Mouse (Mus musculus) fibroblast of lung, adult 2 months (primary cell): ENCODE results near the gene Zfp213.
"Not testable (repeated sequence)": the region's sequence is repeated elsewhere in the genome, so short reads cannot be mapped to it uniquely, and the experiment has no call there.

Experiments
- DNase-seq: peaks from one replicate; pipeline ENCODE4 v3.0.0-alpha.2; 2011; ENCODE audit warnings: low read depth

The Zfp213 gene

DNA sequence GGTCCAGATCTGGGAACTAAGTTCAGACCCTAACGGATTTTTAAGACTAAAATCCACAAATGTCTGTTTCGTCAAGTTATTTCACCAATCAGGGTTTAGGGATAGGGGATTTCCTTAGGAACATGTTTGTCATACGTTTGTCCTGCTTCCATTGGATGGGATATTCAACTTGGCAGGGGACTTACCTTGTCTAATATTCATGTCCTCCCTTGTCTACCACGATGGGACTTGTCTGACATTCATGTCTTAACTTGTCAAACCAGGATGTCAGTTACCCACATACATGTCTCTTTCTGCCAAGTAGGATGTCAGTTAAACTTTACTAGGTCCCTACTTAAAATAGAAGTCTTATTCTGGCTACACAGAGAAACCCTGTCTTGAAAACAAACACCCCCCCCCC, 20.1 kb downstream of the Zfp213 start:
- DNase-seq: no peak

DNA sequence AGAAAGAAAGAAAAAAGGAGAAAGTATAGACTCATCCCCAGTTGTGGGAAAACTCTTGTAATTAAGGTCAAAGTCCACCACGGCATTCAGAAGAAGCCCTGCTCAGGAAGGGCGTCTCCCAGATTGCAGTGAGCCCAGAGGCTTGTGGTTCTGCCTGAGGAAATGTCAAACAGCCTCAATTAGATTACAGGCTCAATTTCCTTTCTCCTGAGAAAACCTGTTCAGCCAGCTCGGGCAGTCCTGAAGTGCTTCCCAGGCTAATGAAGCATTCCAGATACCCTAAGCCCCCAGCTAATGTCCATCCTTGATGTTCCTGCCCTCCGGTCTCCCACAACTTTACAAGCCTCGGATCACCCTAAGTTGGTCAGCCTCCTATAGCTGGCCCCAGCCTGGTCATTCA, 20.7 kb downstream of the Zfp213 start:
- DNase-seq: no peak

DNA sequence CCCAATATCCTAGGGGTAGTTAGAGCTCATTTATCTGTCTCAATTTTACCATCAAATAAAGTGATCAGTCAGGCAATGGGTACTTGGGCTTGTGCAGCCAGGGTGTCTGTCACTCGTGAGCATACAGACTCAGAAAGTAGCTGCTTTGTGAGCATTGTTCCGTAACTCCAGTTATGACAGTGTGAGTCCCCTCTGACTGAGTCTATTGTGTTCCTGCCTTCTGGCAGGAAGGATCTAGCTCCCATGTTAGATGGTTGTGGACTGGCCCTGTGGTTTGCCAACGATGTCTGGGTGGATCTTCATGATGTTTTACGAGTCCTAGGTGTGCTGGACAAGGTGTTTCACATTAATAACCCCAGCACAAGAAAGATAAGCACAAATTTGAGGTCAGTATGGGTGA, 21.2 kb downstream of the Zfp213 start:
- no peak for DNase-seq

DNA sequence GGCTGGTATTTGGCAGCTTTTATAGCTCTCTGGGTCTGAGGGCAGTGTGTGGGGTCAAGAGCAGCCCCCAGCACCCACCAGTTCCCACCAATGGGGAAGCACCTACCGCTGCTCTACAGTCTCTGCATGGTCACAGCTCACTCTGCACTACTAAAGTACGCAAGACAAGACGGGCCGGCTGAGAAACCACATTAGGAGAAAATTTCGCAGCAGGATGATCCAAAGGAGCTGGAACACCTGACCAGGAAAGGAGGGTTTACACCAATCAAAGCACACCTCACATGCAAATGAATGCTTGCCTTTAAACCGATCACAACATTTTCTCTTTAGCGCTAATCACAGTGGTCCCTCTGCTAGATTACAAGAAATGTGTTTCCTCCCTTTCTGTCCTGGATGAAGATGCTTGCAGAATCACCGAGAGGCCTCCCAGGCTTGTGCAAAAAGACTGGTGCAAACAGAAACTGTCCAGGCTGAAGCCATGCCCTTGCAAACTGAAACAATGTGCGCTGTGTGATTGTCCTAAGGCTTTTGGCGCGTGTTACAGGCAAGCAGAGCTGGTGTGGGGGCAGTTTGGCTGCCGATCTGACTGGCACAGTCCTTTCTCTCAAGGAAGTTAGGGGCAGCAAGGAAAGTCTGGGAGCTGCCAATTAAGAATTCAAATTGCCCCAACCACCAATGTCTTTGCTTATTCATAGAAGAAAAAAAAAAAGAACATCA, 21.9 kb downstream of the Zfp213 start:
- no peak for DNase-seq

DNA sequence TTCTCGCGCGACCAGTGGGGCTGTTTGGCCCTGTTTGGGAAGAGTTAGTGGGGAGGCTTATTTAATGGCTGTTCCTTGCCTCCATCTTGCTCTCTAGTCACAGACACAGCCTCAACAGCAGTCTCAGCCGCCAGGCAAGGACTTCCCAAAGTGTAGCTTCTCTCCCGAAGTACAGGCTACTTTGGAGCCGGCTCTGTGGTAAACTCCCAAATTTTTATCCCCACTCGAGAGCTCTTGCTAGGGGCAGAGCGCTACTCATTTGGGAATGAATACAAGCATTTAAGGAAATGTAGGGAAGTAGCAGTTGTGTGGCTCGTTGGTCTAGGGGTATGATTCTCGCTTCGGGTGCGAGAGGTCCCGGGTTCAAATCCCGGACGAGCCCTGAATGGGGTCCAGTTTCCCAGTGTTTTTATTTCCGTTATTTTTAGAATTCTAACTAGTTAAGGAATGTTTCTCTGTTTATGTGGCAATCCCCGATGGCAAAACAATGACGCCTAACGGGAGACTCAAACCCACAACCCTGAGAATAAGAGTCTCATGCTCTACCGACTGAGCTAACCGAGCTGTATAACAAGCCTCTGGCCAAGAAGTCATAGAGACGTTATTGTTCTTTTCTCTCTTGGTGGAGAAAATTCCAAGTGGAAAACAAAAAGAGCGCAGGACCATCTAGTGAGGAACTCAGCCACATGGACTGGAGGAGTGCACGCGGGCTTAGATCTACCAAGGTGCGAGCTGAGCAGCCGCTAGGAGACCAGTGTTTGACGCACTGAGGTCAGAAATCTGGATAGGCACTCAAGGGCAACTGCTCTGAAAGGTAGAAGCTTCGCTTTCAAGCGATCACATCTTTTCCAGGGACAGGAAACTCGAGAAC, 23.2 kb downstream of the Zfp213 start:
- DNase-seq: no peak

DNA sequence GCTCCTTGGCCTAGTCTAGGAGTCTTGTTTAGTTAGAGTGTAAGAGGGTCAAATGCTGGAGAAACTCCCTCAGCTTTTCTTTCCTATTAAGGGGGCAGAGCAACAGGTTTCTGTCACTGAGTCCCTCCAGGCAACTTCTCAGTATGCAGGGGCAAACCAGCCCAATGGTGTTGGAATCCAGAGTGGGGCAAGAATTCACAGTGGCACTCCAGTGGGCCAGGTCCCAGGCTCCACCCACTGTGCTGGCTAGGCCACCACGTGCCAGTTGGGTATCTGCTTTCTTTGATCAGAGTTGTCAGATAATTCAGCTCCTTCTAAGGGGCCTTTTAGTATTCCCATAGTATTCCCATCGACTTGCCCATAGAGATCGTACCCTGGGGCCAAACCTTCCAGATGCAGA, 23.9 kb downstream of the Zfp213 start:
- no peak for DNase-seq

DNA sequence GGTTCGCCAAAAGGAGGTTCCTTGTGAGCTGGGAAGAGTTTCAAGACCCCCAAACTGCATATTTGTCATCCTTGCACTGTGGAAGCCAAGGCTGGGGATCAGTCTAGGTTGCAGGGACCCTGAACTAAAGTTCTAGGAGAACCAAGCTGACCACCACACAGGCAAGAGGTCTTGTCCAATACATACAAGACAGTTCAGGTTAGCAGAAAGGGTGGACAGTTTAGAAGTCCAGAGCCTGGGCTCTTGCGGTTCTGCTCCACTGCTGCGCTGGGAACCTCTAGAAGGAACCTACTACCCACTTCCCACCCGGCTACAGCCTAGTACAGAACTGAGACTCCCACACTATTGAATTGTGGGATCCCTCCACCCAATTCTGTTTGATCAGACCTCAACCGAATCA, 24.4 kb downstream of the Zfp213 start:
- no peak for DNase-seq

DNA sequence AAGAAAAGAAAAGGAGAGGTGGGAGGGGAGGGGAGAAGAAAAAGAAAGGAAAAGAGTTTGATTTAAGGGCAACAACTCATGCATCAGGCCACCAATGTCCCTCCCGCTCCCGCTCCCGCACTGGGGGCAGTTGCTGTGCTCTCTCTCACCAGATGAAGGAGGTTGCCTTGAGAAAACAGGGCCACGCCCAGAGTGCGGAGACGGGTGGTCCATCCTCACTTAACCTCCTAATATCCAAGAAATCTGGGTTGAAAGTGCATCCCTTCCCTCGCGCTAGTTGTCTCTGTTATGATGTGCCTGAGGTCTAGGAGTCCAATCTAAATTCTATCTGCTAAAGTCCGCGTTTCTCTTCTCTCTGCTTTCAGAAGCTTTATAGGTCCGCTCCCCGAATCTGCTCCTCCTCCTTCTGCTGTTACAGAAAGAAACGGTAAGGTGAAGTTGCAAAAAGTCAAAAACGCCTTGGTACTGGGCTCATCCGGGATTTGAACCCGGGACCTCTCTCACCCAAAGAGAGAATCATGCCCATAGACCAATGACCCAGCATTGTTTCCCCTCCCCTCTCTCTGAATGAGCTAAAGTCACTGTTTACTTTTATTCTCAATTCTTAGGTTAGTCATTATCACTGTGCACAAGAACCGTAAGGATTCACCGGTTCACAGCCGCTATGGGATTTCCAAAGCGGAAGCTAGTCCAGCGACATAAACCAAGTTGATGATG, 25.6 kb downstream of the Zfp213 start:
- no peak for DNase-seq

DNA sequence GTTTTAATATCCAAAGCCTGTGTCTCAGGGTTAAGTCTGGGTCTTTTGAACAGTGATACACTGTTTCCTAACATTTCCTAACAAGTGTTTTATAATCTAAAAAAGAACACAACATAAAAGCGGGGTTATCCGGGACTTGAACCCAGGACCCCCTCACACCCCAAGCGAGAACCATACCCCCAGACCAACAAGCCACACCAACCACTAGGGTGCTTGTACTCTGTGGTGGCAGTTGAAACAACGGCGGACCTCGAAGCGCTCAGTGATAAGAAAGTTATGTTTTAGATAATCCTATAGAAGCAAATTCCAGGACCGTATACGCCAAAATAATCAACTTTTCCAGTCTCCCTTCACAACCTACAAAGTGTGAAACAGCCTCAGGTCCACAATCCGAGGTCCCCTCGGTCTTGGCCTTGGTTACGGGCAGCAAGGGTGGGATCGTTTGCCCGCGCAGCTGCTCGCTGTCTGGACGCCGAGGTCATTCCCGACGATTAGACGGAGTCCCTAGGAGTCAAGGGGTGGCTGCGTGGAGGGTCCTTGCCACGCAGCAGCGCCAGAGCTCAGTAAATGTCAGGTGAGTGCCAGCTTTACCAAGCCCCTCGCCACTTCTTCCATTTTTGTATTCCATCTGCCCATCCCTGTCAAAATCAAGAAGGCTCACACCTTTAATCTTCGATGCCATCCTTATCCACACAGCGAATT, 26.3 kb downstream of the Zfp213 start:
- no peak for DNase-seq

DNA sequence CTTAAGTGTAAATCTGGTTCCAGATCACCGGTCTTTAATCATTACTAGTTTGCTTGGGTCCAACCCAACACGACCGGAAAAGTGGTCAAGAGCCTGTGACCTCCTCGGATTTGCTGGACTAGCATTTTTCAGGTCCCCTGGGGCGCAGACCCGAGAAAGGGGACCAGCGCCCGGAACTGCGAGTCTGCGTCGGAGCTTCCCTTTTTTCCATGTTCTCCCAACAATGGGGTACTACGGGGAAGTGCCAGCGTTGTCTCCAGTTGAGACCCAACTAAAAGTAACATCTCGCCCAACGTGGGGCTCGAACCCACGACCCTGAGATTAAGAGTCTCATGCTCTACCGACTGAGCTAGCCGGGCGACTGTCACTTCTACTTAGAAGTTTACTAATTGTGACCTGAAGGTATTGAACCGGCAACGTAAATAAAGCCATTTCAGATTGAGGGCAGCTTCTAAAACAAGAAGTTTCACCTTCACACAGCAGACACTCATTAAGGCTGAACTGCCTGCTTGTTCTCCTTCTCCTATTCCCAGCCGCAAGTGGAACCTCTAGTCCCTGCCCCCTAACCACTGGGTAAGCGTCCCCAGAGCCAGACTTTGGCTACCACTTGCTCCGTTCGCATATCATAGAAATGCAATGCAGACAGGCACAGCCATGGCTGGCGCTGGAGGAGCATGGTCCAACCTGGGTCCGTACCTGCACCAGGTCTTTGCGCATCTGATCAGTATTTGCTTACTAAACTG, 28.8 kb downstream of the Zfp213 start:
- DNase-seq: not testable (repeated sequence)

DNA sequence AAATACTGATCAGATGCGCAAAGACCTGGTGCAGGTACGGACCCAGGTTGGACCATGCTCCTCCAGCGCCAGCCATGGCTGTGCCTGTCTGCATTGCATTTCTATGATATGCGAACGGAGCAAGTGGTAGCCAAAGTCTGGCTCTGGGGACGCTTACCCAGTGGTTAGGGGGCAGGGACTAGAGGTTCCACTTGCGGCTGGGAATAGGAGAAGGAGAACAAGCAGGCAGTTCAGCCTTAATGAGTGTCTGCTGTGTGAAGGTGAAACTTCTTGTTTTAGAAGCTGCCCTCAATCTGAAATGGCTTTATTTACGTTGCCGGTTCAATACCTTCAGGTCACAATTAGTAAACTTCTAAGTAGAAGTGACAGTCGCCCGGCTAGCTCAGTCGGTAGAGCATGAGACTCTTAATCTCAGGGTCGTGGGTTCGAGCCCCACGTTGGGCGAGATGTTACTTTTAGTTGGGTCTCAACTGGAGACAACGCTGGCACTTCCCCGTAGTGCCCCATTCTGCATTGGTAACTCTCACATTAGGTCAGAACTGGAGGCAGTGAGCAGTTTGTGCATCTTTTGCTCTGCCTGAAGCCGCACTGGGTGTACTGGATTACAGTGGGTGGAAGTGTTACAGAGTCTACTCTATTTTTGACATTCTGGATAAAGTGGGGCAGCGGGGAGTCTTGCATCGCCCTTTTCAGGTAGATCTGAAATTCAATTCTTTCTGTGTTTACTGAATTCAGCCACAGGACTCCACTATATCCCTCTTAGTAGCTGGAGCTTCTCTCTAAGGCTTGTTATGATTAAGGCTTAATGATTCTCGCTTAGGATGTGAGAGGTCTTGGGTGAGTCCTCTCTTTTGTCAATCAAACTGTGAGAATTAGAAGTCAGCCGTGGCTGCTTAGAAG, 30.2 kb downstream of the Zfp213 start:
- DNase-seq: not testable (repeated sequence)

DNA sequence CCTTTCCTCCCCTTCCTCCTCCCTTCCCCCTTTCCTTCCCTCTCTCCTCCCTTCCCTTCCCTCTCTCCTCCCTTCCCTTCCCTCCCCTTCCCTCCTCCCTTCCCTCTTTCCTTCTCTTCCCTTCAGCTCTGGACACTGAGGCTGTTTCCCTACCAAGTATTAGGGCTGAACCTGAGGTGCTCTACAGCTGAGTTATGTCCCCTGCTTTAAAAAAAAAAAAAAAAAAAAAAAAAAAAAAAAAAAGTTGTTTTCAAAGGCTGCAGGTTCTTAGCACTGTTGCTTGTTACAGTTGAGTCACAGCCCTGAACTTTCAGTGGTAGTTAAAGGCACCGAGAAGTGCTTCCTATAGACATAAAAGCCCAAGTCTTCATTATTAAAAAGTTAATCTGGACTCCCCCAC, 32.6 kb downstream of the Zfp213 start:
- DNase-seq: not testable (repeated sequence)

DNA sequence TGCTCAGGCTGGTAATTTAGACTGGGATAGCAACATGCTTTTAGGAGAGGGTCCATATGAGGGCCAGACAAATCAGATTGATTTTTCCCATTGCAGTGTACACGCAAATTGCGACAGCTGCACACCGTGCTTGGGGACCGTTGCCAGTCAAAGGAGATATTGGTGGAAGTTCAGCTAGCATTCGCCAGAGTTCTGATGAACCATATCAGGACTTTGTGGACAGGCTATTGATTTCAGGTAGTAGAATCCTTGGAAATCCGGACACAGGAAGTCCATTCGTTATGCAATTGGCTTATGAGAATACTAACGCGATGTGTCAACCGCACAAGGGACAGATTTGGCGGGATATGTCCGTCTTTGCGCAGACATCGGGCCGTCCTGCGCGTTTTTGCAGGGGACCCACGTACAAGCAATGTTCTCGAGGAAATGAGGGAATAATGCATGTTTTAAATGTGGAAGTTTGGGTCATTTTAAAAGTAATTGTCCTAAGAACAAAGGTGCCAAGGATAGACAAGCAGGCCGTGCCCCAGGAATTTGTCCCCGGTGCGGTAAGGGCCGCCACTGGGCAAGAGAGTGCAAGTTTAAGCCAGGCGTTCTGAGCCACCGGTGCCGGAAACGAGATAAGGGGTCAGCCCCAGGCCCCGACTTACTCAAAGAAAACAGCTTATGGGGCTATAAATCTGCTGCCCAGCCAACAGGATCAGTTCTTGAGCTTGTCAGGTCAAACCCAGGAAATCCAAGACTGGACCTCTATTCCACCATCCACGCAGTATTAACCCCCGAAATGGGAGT, 40.9 kb downstream of the Zfp213 start:
- not testable (repeated sequence) for DNase-seq

DNA sequence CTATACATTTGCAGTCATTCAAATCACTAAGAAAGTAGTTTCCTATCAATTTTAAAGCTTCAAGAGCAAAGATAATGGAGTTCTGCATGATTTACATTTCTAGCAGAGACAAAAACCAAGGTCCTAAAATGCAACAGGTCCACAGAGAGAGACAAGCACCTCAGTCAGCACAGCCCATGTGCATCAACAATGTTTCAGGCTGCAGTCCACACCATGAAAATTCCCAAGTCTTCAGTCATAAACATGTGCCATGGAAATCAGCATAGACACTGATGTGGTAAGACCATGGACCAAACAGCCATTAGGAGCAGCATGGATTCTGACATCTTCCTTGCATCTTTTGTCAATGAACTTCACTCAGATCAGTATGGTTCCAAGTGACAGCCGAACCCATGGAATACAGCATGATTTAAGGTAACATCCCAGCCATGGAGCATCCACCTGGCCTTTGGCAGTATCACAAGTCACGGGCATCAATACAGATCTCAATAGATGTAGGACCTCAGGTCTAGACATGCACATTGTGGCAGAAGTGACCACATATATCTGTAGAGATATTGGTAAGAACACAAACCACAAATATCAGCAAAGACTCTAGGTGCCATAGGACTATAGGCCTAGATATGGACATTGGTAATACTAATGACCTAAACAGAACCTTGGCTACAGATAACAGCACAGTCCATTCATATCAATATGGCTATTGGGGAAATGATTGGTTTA, 45.2 kb downstream of the Zfp213 start:
- no peak for DNase-seq
